Mouse (Mus musculus) cerebellum, adult 8-10 months (tissue): ENCODE data around the gene 3300002I08Rik.
"Not testable (repeated sequence)": the region's sequence is repeated elsewhere in the genome, so short reads cannot be mapped to it uniquely, and the experiment has no call there.

Experiments
- DNase-seq: peaks from one replicate; pipeline ENCODE4 v3.0.0; 2022

The 3300002I08Rik gene

GRCm38 (mm10) chr2:150362113-150362877 is at the start of gene 3300002I08Rik:
TSS of gene 3300002I08Rik (minus strand) at chr2:150362765.
- peak; percentile 87 for DNase-seq

DNA sequence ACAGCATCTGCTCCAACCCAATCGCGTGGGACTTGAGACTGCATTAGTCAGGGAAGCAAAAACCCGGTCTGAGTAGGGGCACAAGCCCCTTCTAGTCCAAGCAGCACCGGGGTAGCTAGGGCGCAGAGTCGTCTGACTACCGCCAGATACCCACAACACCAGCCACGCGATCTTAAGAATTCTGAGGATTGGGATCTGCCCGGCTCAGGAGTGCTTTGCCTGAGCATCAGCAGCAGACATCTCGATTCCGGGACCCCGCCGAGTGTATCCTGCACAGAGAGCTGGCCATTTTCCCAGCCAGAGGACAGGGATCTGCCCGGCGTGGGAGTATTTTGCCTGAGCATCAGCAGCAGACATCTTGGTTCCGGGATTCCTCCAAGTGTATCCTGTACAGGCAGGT is 49.6 kb upstream of the 3300002I08Rik start:
- DNase-seq: not testable (repeated sequence)

- DNase-seq: no peak
Measured at GRCm38 (mm10) chr2:150390198-150390597, 27.6 kb upstream of the 3300002I08Rik start.

DNA sequence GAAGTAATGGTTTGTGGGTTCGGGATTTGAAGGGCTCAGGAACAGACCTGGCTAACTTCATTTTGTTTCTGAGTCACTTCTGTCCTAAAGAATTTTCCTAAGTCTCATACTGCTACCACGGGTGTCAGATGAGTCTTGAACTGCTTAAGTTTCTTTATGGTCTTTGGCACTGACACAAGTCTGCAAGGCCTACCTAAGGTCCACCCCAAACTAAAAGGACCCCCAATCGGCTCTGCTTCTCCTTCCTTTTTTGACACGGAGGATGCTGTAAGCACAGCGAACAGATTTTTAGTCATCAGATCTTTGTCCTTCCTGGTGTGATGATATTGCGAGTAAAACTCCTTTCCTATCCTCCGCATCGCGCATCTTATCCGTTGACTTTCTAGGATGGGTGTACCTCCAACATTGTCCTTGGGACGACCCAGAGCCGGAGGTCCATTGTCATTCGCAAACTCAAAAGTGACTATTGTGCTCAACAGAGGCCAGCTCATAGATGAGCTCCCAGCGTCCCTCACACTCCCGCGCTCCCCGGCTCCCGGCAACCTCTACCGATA is 23.1 kb upstream of the 3300002I08Rik start:
- peak; percentile 9 for DNase-seq

GRCm38 (mm10) chr2:150362878-150363229 is 289 bp upstream of the 3300002I08Rik start:
- no peak for DNase-seq

- not testable (repeated sequence) for DNase-seq
Measured at GRCm38 (mm10) chr2:150357136-150357535, 5.4 kb downstream of the 3300002I08Rik start.

- no peak for DNase-seq
Measured at GRCm38 (mm10) chr2:150323402-150323801, 39.2 kb downstream of the 3300002I08Rik start, which contains the start of gene Gm10130. TSS of gene Gm10130 (plus strand) at chr2:150323702.

DNA sequence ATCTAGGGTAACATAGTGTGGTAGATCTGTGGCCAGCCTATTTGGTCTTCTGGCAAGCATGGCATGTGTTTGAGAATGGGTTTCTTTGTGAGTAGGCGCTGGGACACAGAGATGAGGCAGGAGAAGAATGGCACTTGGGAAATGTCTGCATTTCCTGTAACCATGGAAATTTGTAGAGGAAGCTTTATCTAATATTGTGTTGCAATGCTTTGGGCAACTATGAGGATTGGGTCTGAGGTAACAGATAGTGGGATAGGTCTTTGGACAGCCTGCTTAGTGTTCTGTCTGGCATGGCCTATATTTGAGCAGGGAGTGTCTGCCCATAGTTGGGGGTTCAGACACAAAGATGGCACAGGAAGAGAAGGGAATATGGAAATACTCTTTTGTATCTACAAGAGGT is 43.6 kb downstream of the 3300002I08Rik start:
- DNase-seq: no peak

GRCm38 (mm10) chr2:150316140-150316539 is 46.4 kb downstream of the 3300002I08Rik start:
- DNase-seq: no peak

DNA sequence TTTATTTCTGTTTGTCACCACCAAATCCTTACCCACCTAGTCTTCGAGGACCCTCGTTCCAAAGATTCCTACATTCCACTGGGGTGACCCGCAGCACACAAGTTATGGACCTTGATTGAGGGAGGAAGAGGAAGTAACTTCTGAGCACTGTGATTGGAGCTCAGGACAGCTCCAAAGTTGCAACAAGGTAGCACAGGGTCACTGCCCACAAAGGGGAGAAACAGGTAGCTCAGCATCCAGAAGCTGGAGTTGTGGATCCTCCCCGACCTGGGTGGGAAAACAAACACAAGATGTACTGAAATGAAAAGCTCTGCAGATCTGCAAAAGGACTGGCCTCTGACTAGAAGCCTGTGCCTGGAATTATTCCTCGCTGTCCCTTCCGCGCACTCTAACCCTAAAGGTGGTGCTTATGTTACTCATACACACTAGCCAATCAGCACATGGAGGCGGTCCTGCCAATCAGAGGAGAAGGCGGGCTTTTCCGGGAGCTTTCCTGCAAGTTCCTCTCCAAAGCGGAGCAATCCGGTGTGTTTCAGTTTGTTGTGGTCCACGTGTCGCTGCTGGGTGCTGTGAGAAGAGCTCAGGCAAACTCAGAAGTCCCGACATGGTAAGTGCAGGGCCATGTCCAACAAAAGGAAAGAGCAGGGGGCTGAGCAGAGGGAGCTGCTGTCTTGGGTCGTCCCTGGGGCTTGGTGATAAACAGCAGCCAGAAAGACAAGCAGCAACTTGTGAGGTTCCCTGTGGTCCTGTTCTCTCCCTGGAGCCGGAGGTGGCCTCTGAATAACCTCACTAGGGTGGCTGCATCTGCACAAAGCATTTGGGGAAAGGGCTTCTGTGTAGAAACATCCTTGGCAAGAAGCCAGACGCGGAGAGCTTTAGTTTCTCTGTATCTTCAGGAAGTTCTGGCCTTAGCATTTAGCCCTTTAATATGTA is 51.3 kb downstream of the 3300002I08Rik start:
- peak; percentile 87 for DNase-seq

DNA sequence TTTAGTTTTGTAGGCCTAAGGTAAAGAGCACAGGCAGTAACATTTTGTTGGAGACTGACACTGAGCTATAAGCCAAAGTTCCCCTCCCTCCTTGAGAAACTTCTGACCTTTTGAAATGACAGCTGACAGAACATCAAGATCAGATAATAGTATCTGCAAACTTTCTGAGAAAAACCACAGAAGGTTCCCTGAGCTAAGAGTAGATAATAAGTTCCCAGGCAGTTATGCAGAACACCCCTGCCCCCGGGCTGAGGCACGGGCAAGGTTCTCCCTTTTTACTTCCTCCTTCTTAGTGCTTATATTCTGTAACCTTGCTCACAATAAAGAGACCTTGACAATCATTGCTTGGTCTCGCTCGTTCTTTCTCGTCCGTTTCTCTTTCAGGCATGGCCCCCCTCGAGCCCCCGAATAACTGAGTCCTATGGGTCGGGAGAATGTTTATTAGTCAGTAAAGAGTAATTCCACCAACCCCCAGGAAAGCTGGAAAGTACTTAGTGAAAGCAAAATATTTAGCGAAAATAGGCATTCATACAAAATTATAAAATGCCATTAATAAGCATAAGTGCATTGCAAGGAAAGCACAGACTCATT is 55.3 kb downstream of the 3300002I08Rik start:
- DNase-seq: no peak

DNA sequence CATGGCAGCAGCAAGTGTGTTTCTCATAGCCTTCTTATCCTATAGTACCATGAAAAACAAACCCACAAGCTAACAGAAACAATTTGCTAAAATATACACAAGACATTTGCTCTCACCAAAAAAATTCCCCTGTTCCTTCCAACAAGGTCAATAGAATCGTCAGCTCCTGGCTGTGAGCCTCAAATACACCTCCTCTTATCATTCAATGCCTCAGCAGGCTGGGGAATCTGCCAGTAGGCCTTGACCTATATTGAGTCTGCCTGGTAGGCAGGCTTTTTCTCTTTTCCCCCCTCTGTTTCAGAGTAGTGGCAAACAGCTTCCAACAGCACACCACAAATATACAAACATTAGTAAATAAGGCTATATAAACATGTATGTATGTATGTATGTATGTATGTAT is 63.5 kb downstream of the 3300002I08Rik start:
- no peak for DNase-seq

GRCm38 (mm10) chr2:150293669-150294068 is 68.9 kb downstream of the 3300002I08Rik start:
- DNase-seq: no peak
